Mouse (Mus musculus): ENCODE data around the gene Nacc2.

DNA sequence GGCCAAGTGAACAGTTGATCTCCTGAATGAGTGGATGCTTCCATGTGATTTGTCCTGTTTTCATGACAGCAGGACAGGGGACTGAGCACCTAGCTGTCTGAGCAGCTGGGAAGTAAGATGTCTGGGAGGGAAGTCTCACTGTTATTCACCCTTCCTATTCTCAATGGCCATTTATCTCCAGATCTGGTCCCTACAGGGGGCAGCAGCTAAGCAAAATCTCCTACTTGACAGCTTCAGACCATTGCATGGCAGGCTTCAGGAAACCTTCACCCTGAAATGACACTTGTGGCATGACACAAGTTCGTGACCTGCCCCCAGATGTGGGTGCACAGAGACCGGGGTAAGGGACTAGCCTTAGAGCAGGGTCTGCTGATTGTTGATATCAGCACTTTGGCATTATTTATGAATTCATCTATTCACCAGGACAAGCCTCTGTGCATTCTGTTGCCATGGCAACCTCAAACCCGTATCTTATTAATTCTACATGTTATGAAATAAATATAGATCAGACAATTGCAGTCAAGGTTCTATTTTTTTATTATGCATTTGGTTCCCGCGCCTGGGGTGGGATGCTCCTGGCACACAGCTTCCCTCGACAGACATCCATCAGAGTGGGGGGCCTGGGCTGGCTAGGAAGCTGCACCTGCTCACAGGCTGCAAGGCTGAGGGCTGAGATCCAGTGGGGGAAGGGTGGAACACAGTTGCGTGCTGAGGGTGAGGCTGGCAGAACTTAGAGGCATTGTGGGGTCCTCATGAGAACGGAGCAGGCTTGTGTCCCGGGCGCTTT lies 33.4 kb upstream of the Nacc2 start:
- TF ChIP-seq CTCF (IDR thresholded peaks at IDR 0.05; ENCODE audit: borderline replicate concordance, insufficient read depth, low read depth, low read length) = no peak
- no peak for TF ChIP-seq POLR2A (IDR thresholded peaks at IDR 0.05; ENCODE audit: borderline replicate concordance, insufficient read depth, low read length)
